Comparison of ENCODE assay signal across 25 mouse cellular contexts in genomic region chrX:13518019-13518418, GRCm38 (mm10). TPM values are rescaled to one million over a fixed set of nuclear protein-coding genes. Genes with fewer than 3 reads are reported as not detected.
DNase-seq lines count a peak whose midpoint lies in the region; ATAC-seq and TF ChIP-seq lines count a peak whose summit lies in the region.
"Had no signal": no experiment of that assay in that cellular context is flagged by ENCODE, and none has a peak within 500 bp of the region (broad histone marks: within the 10 kb centered on the region; RNA-seq: fewer than 3 reads in every experiment).

No protein-coding gene starts in this region.

- 79% methylated on average over 10 of the region's 10 CpGs for WGBS in hindbrain, postnatal 0 days
- 82% methylated on average over 10 of the region's 10 CpGs for WGBS in hindbrain, embryonic 10.5 days

- no peak overlapping the region for H3K9ac ChIP-seq in hindbrain, postnatal 0 days (replicated peaks; ENCODE audit: low read length)
- H3K9ac ChIP-seq: forebrain, embryonic 13.5 days; hindbrain, embryonic 14.5 days; midbrain, embryonic 13.5 days had no signal

- H3K4me2 ChIP-seq in hindbrain, postnatal 0 days (ENCODE audit: low read depth, low read length): no peak overlapping the region
- H3K4me2 ChIP-seq: forebrain, embryonic 13.5 days; hindbrain, embryonic 14.5 days; liver, embryonic 11.5 days; midbrain, embryonic 13.5 days had no signal

- H3K27ac ChIP-seq in hindbrain, postnatal 0 days: peak overlapping the region; percentile 38; the same call in 1 of the 2 replicates
- H3K27ac ChIP-seq in hindbrain, embryonic 10.5 days: no peak overlapping the region
- H3K27ac ChIP-seq: forebrain, embryonic 13.5 days; heart, embryonic 10.5 days; hindbrain, embryonic 14.5 days; kidney, postnatal 0 days; limb, embryonic 10.5 days; midbrain, embryonic 13.5 days; stomach, postnatal 0 days had no signal

- no peak for ATAC-seq in hindbrain, postnatal 0 days
- ATAC-seq in common myeloid progenitor, adult 5-6 weeks (replicated peaks; ENCODE audit: low read depth, poor library complexity, severe bottlenecking): peak; percentile 71
- ATAC-seq in monocyte, adult 5-6 weeks (replicated peaks; ENCODE audit: insufficient number of reproducible peaks, low FRiP score, low TSS enrichment, poor library complexity, severe bottlenecking): peak; percentile 78
- ATAC-seq: forebrain, embryonic 13.5 days; intestine, embryonic 16.5 days; midbrain, embryonic 13.5 days had no signal

- H3K4me3 ChIP-seq in hindbrain, postnatal 0 days (ENCODE audit: low read length): no peak overlapping the region
- H3K4me3 ChIP-seq in hindbrain, embryonic 10.5 days: no peak overlapping the region
- H3K4me3 ChIP-seq: forebrain, embryonic 13.5 days; heart, embryonic 10.5 days; limb, embryonic 10.5 days; midbrain, embryonic 13.5 days had no signal

- H3K27me3 ChIP-seq in hindbrain, postnatal 0 days (ENCODE audit: insufficient read depth, low read length): no peaks in the 10 kb centered on the region
- peaks cover 56% of the 10 kb centered on the region for H3K27me3 ChIP-seq in hindbrain, embryonic 10.5 days (ENCODE audit: insufficient read depth, poor library complexity, severe bottlenecking)
- H3K27me3 ChIP-seq: forebrain, embryonic 13.5 days had no signal

- no peaks in the 10 kb centered on the region for H3K4me1 ChIP-seq in hindbrain, postnatal 0 days (ENCODE audit: insufficient read depth, low read length)
- H3K4me1 ChIP-seq in hindbrain, embryonic 10.5 days (replicated peaks): no peaks in the 10 kb centered on the region
- H3K4me1 ChIP-seq: forebrain, embryonic 13.5 days; heart, embryonic 10.5 days; limb, embryonic 10.5 days; midbrain, embryonic 13.5 days had no signal

- H3K36me3 ChIP-seq in hindbrain, postnatal 0 days (ENCODE audit: insufficient read depth, low read length): no peaks in the 10 kb centered on the region
- no peaks in the 10 kb centered on the region for H3K36me3 ChIP-seq in hindbrain, embryonic 10.5 days
- H3K36me3 ChIP-seq: heart, embryonic 10.5 days; limb, embryonic 10.5 days; midbrain, embryonic 13.5 days had no signal

- TF ChIP-seq CTCF in hindbrain, postnatal 0 days (IDR thresholded peaks at IDR 0.05; ENCODE audit: low read depth): no peak

- DNase-seq in hindbrain, postnatal 0 days (ENCODE audit: low spot score): no peak
- no peak for DNase-seq in hindbrain, embryonic 10.5 days (ENCODE audit: low spot score)
- DNase-seq in lung, postnatal 36 days: peak; percentile 23
- DNase-seq in lung, postnatal 14 days: no peak
- no peak for DNase-seq in ovary, postnatal 10 days (ENCODE audit: low spot score)
- no peak for DNase-seq in adrenal gland, postnatal 25 days
- DNase-seq: adrenal gland, adult 8-10 months; B cell, adult 2 months; cerebellum, adult 11-12 months; cerebellum, postnatal 36 days; gastrocnemius, postnatal 14 days; lung, adult 2 months; lung, postnatal 4 days had no signal

- no peaks in the 10 kb centered on the region for H3K9me3 ChIP-seq in hindbrain, postnatal 0 days (ENCODE audit: low read length)
- H3K9me3 ChIP-seq in hindbrain, embryonic 10.5 days: no peaks in the 10 kb centered on the region
- H3K9me3 ChIP-seq: forebrain, embryonic 13.5 days; heart, embryonic 10.5 days; limb, embryonic 10.5 days; midbrain, embryonic 13.5 days had no signal

RNA-seq across cellular contexts. Expression of gene Nyx, which starts 52.1 kb away (rescaled TPM):
- total RNA-seq in hindbrain, postnatal 0 days (2014; rRNA removed): 0.37 and 0.43 TPM in 2 replicates
- 0.15 and 0.25 TPM in 2 replicates for polyA plus RNA-seq in hindbrain, postnatal 0 days (2015; fragmentation: Nextera tagmentation; extraction: Ambion mirVana)
- polyA plus RNA-seq in hindbrain, embryonic 10.5 days (2016; fragmentation: Nextera tagmentation; extraction: Ambion mirVana): 0.09 and 0.12 TPM in 2 replicates
- total RNA-seq in common myeloid progenitor, adult 5-6 weeks (2017): not detected in 2 replicates
- 0.67 to 1.6 TPM (median 0.75 TPM) in 3 replicates for total RNA-seq in monocyte, adult 5-6 weeks (2017)
- 0.24 and 0.33 TPM in 2 replicates for total RNA-seq in adrenal gland, postnatal 25 days (2021)
- polyA plus RNA-seq: embryonic facial prominence, embryonic 11.5 days; forebrain, embryonic 13.5 days; liver, embryonic 11.5 days had no signal
